23 mouse cellular contexts compared by ENCODE assay signal in genomic region chr8:57779551-57779950, GRCm38 (mm10).
DNase-seq lines count a peak whose midpoint lies in the region; ATAC-seq and TF ChIP-seq lines count a peak whose summit lies in the region.
"Had no signal": no experiment of that assay in that cellular context is flagged by ENCODE, and none has a peak within 500 bp of the region (broad histone marks: within the 10 kb centered on the region; RNA-seq: fewer than 3 reads in every experiment).

No protein-coding gene starts in this region.

- no peak for TF ChIP-seq CTCF in kidney, adult 2 months (conservative IDR thresholded peaks at IDR 0.05; ENCODE audit: insufficient read depth, insufficient read length, low read depth, low read length)
- TF ChIP-seq CTCF in stomach, postnatal 0 days (IDR thresholded peaks at IDR 0.05; ENCODE audit: low read depth) = no peak
- no peak for TF ChIP-seq CTCF in small intestine, adult 2 months (IDR thresholded peaks at IDR 0.05; ENCODE audit: extremely low read depth, insufficient read length, insufficient replicate concordance, low read depth, low read length)

- no peak overlapping the region for H3K4me2 ChIP-seq in kidney, embryonic 14.5 days (replicated peaks; ENCODE audit: low read depth, low read length)
- no peak overlapping the region for H3K4me2 ChIP-seq in stomach, embryonic 16.5 days (ENCODE audit: low read depth, low read length)
- H3K4me2 ChIP-seq in stomach, postnatal 0 days (replicated peaks; ENCODE audit: low read depth) = no peak overlapping the region
- H3K4me2 ChIP-seq: embryonic facial prominence, embryonic 13.5 days; embryonic facial prominence, embryonic 15.5 days; forebrain, embryonic 12.5 days had no signal

- H3K27me3 ChIP-seq in kidney, adult 2 months (replicated peaks; ENCODE audit: control insufficient read depth, insufficient read depth, low read length) = no peaks in the 10 kb centered on the region
- no peaks in the 10 kb centered on the region for H3K27me3 ChIP-seq in kidney, embryonic 14.5 days (ENCODE audit: control insufficient read depth, insufficient read depth, low read length)
- H3K27me3 ChIP-seq in stomach, embryonic 16.5 days (ENCODE audit: control insufficient read depth, insufficient read depth, low read length) = no peaks in the 10 kb centered on the region
- H3K27me3 ChIP-seq in stomach, postnatal 0 days (ENCODE audit: control insufficient read depth, insufficient read depth, low read length) = no peaks in the 10 kb centered on the region
- no peaks in the 10 kb centered on the region for H3K27me3 ChIP-seq in small intestine, adult 2 months (ENCODE audit: control insufficient read depth, insufficient read depth, low read length)
- H3K27me3 ChIP-seq: embryonic facial prominence, embryonic 13.5 days; embryonic facial prominence, embryonic 15.5 days; forebrain, embryonic 12.5 days had no signal

- no peak for TF ChIP-seq EP300 in stomach, postnatal 0 days (optimal IDR thresholded peaks at IDR 0.05)

- WGBS in kidney, adult 2 months = 44% methylated on average over 7 of the region's 7 CpGs
- WGBS in kidney, embryonic 14.5 days = 45% methylated on average over 7 of the region's 7 CpGs
- WGBS in stomach, embryonic 16.5 days = 59% methylated on average over 7 of the region's 7 CpGs
- 66% methylated on average over 7 of the region's 7 CpGs for WGBS in stomach, postnatal 0 days
- WGBS in small intestine, adult 2 months = 47% methylated on average over 7 of the region's 7 CpGs

- no peak overlapping the region for H3K9ac ChIP-seq in kidney, embryonic 14.5 days (ENCODE audit: low read depth, low read length)
- H3K9ac ChIP-seq in stomach, embryonic 16.5 days (ENCODE audit: low read length) = no peak overlapping the region
- H3K9ac ChIP-seq in stomach, postnatal 0 days (ENCODE audit: low read length) = no peak overlapping the region
- H3K9ac ChIP-seq: embryonic facial prominence, embryonic 13.5 days; embryonic facial prominence, embryonic 15.5 days; forebrain, embryonic 12.5 days had no signal

- ATAC-seq in kidney, embryonic 14.5 days (ENCODE audit: low FRiP score, low TSS enrichment) = no peak
- ATAC-seq in stomach, embryonic 16.5 days (ENCODE audit: insufficient read depth, low FRiP score) = no peak
- ATAC-seq in stomach, postnatal 0 days (ENCODE audit: low FRiP score, low TSS enrichment) = no peak
- ATAC-seq: forebrain, embryonic 14.5 days; forebrain, embryonic 16.5 days had no signal

- no peak overlapping the region for H3K4me3 ChIP-seq in kidney, adult 2 months (ENCODE audit: insufficient read depth, low read depth, low read length)
- H3K4me3 ChIP-seq in kidney, embryonic 14.5 days (ENCODE audit: low read length) = no peak overlapping the region
- H3K4me3 ChIP-seq in stomach, embryonic 16.5 days (replicated peaks; ENCODE audit: low read length) = no peak overlapping the region
- H3K4me3 ChIP-seq in stomach, postnatal 0 days (ENCODE audit: low read depth, low read length) = no peak overlapping the region
- H3K4me3 ChIP-seq in small intestine, adult 2 months (ENCODE audit: low read depth, low read length) = no peak overlapping the region
- H3K4me3 ChIP-seq: embryonic facial prominence, embryonic 13.5 days; embryonic facial prominence, embryonic 15.5 days; erythroblast, embryonic 14.5 days; forebrain, embryonic 10.5 days; forebrain, embryonic 12.5 days had no signal

- no peak for TF ChIP-seq POLR2A in kidney, adult 2 months (IDR thresholded peaks at IDR 0.05; ENCODE audit: low read depth, low read length)
- TF ChIP-seq POLR2A in small intestine, adult 2 months (IDR thresholded peaks at IDR 0.05; ENCODE audit: low read depth, low read length) = no peak

- peak; percentile 71 for DNase-seq in kidney, adult 2 months
- DNase-seq in stomach, postnatal 0 days (ENCODE audit: low spot score) = no peak
- DNase-seq in brain, adult 2 months (ENCODE audit: low read depth, low spot score) = peak; percentile 52
- DNase-seq in gastrocnemius, postnatal 4 days (ENCODE audit: low spot score in 2 of 2) = no peak
- DNase-seq: adrenal gland, adult 2 months; adrenal gland, postnatal 10 days; adrenal gland, postnatal 25 days; cerebellum, adult 11-12 months; cerebellum, adult 8-10 months; cerebellum, adult 9-11 months; cerebellum, postnatal 14 days; cerebellum, postnatal 36 days; embryo, embryonic 11 days had no signal

- no peaks in the 10 kb centered on the region for H3K9me3 ChIP-seq in kidney, embryonic 14.5 days (ENCODE audit: control insufficient read depth, low read length)
- no peaks in the 10 kb centered on the region for H3K9me3 ChIP-seq in stomach, embryonic 16.5 days (replicated peaks; ENCODE audit: control insufficient read depth, low read length)
- no peaks in the 10 kb centered on the region for H3K9me3 ChIP-seq in stomach, postnatal 0 days (ENCODE audit: control insufficient read depth, low read length)
- H3K9me3 ChIP-seq: embryonic facial prominence, embryonic 13.5 days; embryonic facial prominence, embryonic 15.5 days; forebrain, embryonic 10.5 days; forebrain, embryonic 12.5 days had no signal

- no peak overlapping the region for H3K27ac ChIP-seq in kidney, adult 2 months (ENCODE audit: insufficient read depth, low read depth, low read length)
- H3K27ac ChIP-seq in kidney, embryonic 14.5 days (ENCODE audit: low read depth, low read length) = no peak overlapping the region
- peak overlapping the region; percentile 13; the same call in 1 of the 2 replicates for H3K27ac ChIP-seq in stomach, embryonic 16.5 days (ENCODE audit: low read length)
- no peak overlapping the region for H3K27ac ChIP-seq in stomach, postnatal 0 days (replicated peaks)
- 0 out of 2 replicates have a peak overlapping the region, but pooled peaks have one; percentile 7 for H3K27ac ChIP-seq in small intestine, adult 2 months (ENCODE audit: insufficient read depth, low read depth, low read length)
- H3K27ac ChIP-seq: embryonic facial prominence, embryonic 13.5 days; embryonic facial prominence, embryonic 15.5 days; forebrain, embryonic 10.5 days; forebrain, embryonic 12.5 days had no signal

- no peaks in the 10 kb centered on the region for H3K36me3 ChIP-seq in kidney, adult 2 months (ENCODE audit: control insufficient read depth, insufficient read depth, low read length)
- no peaks in the 10 kb centered on the region for H3K36me3 ChIP-seq in kidney, embryonic 14.5 days (ENCODE audit: control insufficient read depth, insufficient read depth, low read length)
- no peaks in the 10 kb centered on the region for H3K36me3 ChIP-seq in stomach, embryonic 16.5 days (ENCODE audit: control insufficient read depth, insufficient read depth, low read length)
- H3K36me3 ChIP-seq in stomach, postnatal 0 days (ENCODE audit: control insufficient read depth, insufficient read depth, low read length) = no peaks in the 10 kb centered on the region
- H3K36me3 ChIP-seq in small intestine, adult 2 months (ENCODE audit: control insufficient read depth, insufficient read depth, low read length) = no peaks in the 10 kb centered on the region
- H3K36me3 ChIP-seq: embryonic facial prominence, embryonic 13.5 days; embryonic facial prominence, embryonic 15.5 days; forebrain, embryonic 10.5 days; forebrain, embryonic 12.5 days had no signal

- peaks cover 3% of the 10 kb centered on the region; the same call in 1 of the 2 replicates for H3K4me1 ChIP-seq in kidney, adult 2 months (ENCODE audit: control insufficient read depth, insufficient read depth, low read length)
- H3K4me1 ChIP-seq in kidney, embryonic 14.5 days (ENCODE audit: control insufficient read depth, insufficient read depth, low read length) = peaks cover 17% of the 10 kb centered on the region
- H3K4me1 ChIP-seq in stomach, embryonic 16.5 days (ENCODE audit: control insufficient read depth, insufficient read depth, low read length) = no peaks in the 10 kb centered on the region
- H3K4me1 ChIP-seq in stomach, postnatal 0 days (replicated peaks; ENCODE audit: control insufficient read depth, insufficient read depth) = no peaks in the 10 kb centered on the region
- peaks cover 10% of the 10 kb centered on the region; the same call in 1 of the 2 replicates for H3K4me1 ChIP-seq in small intestine, adult 2 months (ENCODE audit: control insufficient read depth, insufficient read depth, insufficient read length, low read length)
- H3K4me1 ChIP-seq: embryonic facial prominence, embryonic 13.5 days; embryonic facial prominence, embryonic 15.5 days; forebrain, embryonic 10.5 days; forebrain, embryonic 12.5 days had no signal

Comparison
In these comparisons a context has a peak if more than half of its experiments do, and no peak if none do; other contexts are left out.
1. H3K27ac ChIP-seq: peak in stomach, embryonic 16.5 days (single experiment) and small intestine, adult 2 months (single experiment); none in kidney, adult 2 months (single experiment), kidney, embryonic 14.5 days (single experiment) and stomach, postnatal 0 days (single experiment).
2. DNase-seq: peak in kidney, adult 2 months (single experiment) and brain, adult 2 months (single experiment); none in stomach, postnatal 0 days (single experiment) and gastrocnemius, postnatal 4 days (0 of 2).